Mouse (Mus musculus) MEL (cell line): Measurements from ENCODE around the gene Pde4dip. TPM values are rescaled to one million over a fixed set of nuclear protein-coding genes. Genes with fewer than 3 reads are reported as not detected.

ENCODE experiments used
- DNase-seq: peaks from one replicate; pipeline ENCODE4 v3.0.0; 2011; ENCODE audit warnings: low read depth, low spot score
- H3K27ac ChIP-seq: 2 replicates; pipeline ENCODE4 v1.5.1; 2012; ENCODE audit warnings: low read depth, mild to moderate bottlenecking, control low read depth, low read length, moderate library complexity; ENCODE audit not compliant: control insufficient read depth
- H3K27me3 ChIP-seq, 2 experiments: fragments of 150-350 bp in 1 of 2; sonication (generic) in 1 of 2; 2 replicates each; pipeline ENCODE4 v1.6.1; 2012; ENCODE audit warnings: low read length in 2 of 2, mild to moderate bottlenecking in 2 of 2, improper control_type of control experiment in 1 of 2, moderate library complexity in 1 of 2; ENCODE audit not compliant: insufficient read depth in 2 of 2, control insufficient read depth in 1 of 2
- H3K36me3 ChIP-seq, 2 experiments: 2 replicates each; pipeline ENCODE4 v1.6.1; 2012 to 2014; ENCODE audit warnings: low read length in 2 of 2, improper control_type of control experiment in 1 of 2, inconsistent platforms in 1 of 2, mild to moderate bottlenecking in 1 of 2; ENCODE audit not compliant: insufficient read depth in 2 of 2, control insufficient read depth in 1 of 2
- H3K4me1 ChIP-seq, 2 experiments: fragments of 150-350 bp in 1 of 2; sonication (generic) in 1 of 2; 2 replicates each; pipeline ENCODE4 v1.6.1; 2012; ENCODE audit warnings: low read length in 2 of 2, improper control_type of control experiment in 1 of 2, mild to moderate bottlenecking in 1 of 2; ENCODE audit not compliant: insufficient read depth in 2 of 2, control insufficient read depth in 1 of 2
- H3K4me3 ChIP-seq, 2 experiments: fragments of 150-350 bp in 1 of 2; sonication (generic) in 1 of 2; 2 replicates each; pipeline ENCODE4 v1.5.1; 2012; ENCODE audit warnings: low read depth in 2 of 2, low read length in 2 of 2, mild to moderate bottlenecking in 2 of 2, moderate library complexity in 2 of 2, control low read depth in 1 of 2, improper control_type of control experiment in 1 of 2; ENCODE audit not compliant: control insufficient read depth in 1 of 2, insufficient read depth in 1 of 2
- H3K79me2 ChIP-seq: 2 replicates; pipeline ENCODE4 v1.6.1; 2012; ENCODE audit warnings: mild to moderate bottlenecking, low read length, moderate library complexity; ENCODE audit not compliant: control insufficient read depth, poor library complexity, insufficient read depth
- H3K9ac ChIP-seq: 2 replicates; pipeline ENCODE4 v1.6.1; 2012; ENCODE audit warnings: low read depth, mild to moderate bottlenecking, control low read depth, low read length, moderate library complexity; ENCODE audit not compliant: control insufficient read depth, poor library complexity, severe bottlenecking
- H3K9me3 ChIP-seq: fragments of 150-350 bp; sonication (generic); replicated peaks from 2 replicates; pipeline ENCODE4 v1.6.1; 2012; ENCODE audit warnings: mild to moderate bottlenecking, low read length, improper control_type of control experiment, moderate library complexity; ENCODE audit not compliant: insufficient read depth
- CHD1 ChIP-seq: IDR thresholded peaks from 2 replicates; pipeline ENCODE4 v1.6.1; 2012; ENCODE audit warnings: low read depth, mild to moderate bottlenecking, inconsistent platforms, low read length, improper control_type of control experiment
- CHD2 ChIP-seq: IDR thresholded peaks from 2 replicates; pipeline ENCODE4 v1.6.1; 2011; ENCODE audit warnings: low read length, improper control_type of control experiment
- E2F4 ChIP-seq: IDR thresholded peaks from 2 replicates; pipeline ENCODE4 v1.6.1; 2011; ENCODE audit warnings: low read depth, low read length, improper control_type of control experiment, borderline replicate concordance
- EP300 ChIP-seq, 2 experiments: IDR thresholded peaks; 2 replicates each; pipeline ENCODE4 v1.6.1; 2011; ENCODE audit warnings: improper control_type of control experiment in 2 of 2, low read length in 2 of 2, low read depth in 1 of 2, mild to moderate bottlenecking in 1 of 2
- ETS1 ChIP-seq: IDR thresholded peaks from 2 replicates; pipeline ENCODE4 v1.6.1; 2012; ENCODE audit warnings: low read depth, mild to moderate bottlenecking, inconsistent platforms, low read length, improper control_type of control experiment, moderate library complexity
- GABPA ChIP-seq: IDR thresholded peaks from 2 replicates; pipeline ENCODE4 v1.6.1; 2012; ENCODE audit warnings: low read depth, mild to moderate bottlenecking, inconsistent platforms, low read length, improper control_type of control experiment, moderate library complexity
- GATA1 ChIP-seq: IDR thresholded peaks from 2 replicates; pipeline ENCODE4 v1.6.1; 2011; ENCODE audit warnings: low read depth, low read length, improper control_type of control experiment
- HCFC1 ChIP-seq: IDR thresholded peaks from 2 replicates; pipeline ENCODE4 v1.6.1; 2012; ENCODE audit warnings: low read depth, mild to moderate bottlenecking, inconsistent platforms, low read length, improper control_type of control experiment, moderate library complexity
- KAT2A ChIP-seq: conservative IDR thresholded peaks from 2 replicates; pipeline ENCODE4 v1.6.1; 2012; ENCODE audit warnings: low read depth, low read length, improper control_type of control experiment, inconsistent platforms
- MAX ChIP-seq: IDR thresholded peaks from 2 replicates; pipeline ENCODE4 v1.6.1; 2011; ENCODE audit warnings: low read length, improper control_type of control experiment
- MAZ ChIP-seq: IDR thresholded peaks from 2 replicates; pipeline ENCODE4 v1.6.1; 2012; ENCODE audit warnings: low read depth, mild to moderate bottlenecking, inconsistent platforms, low read length, improper control_type of control experiment
- MXI1 ChIP-seq: IDR thresholded peaks from 2 replicates; pipeline ENCODE4 v1.6.1; 2011; ENCODE audit warnings: mild to moderate bottlenecking, low read depth, low read length, improper control_type of control experiment
- MYB ChIP-seq: IDR thresholded peaks from 2 replicates; pipeline ENCODE4 v1.6.1; 2011; ENCODE audit warnings: mild to moderate bottlenecking, low read depth, low read length, improper control_type of control experiment
- MYC ChIP-seq: IDR thresholded peaks from 2 replicates; pipeline ENCODE4 v1.6.1; 2011; ENCODE audit warnings: low read depth, mild to moderate bottlenecking, low read length, improper control_type of control experiment, moderate library complexity
- NELFE ChIP-seq: IDR thresholded peaks from 2 replicates; pipeline ENCODE4 v1.6.1; 2011; ENCODE audit warnings: low read depth, low read length, improper control_type of control experiment
- NRF1 ChIP-seq: IDR thresholded peaks from 2 replicates; pipeline ENCODE4 v1.6.1; 2014; ENCODE audit warnings: low read depth, mild to moderate bottlenecking, inconsistent platforms, low read length, improper control_type of control experiment, moderate library complexity; ENCODE audit not compliant: poor library complexity, insufficient read depth, severe bottlenecking
- POLR2A ChIP-seq, 2 experiments: IDR thresholded peaks; 2 replicates each; pipeline ENCODE4 v1.6.1; 2011 to 2012; ENCODE audit warnings: low read length in 2 of 2, mild to moderate bottlenecking in 2 of 2, control low read depth in 1 of 2, improper control_type of control experiment in 1 of 2, low read depth in 1 of 2, moderate library complexity in 1 of 2; ENCODE audit not compliant: control insufficient read depth in 1 of 2, insufficient read depth in 1 of 2, poor library complexity in 1 of 2
- POLR2AphosphoS2 ChIP-seq: IDR thresholded peaks from 2 replicates; pipeline ENCODE4 v1.6.1; 2011; ENCODE audit warnings: low read length, improper control_type of control experiment
- POLR2AphosphoS5 ChIP-seq: IDR thresholded peaks from 2 replicates; pipeline ENCODE4 v1.6.1; 2012; ENCODE audit warnings: low read depth, borderline replicate concordance, mild to moderate bottlenecking, inconsistent platforms, low read length, moderate library complexity, mixed read lengths
- RAD21 ChIP-seq: IDR thresholded peaks from 2 replicates; pipeline ENCODE4 v1.6.1; 2011; ENCODE audit warnings: mild to moderate bottlenecking, low read depth, low read length, improper control_type of control experiment
- SIN3A ChIP-seq: IDR thresholded peaks from 2 replicates; pipeline ENCODE4 v1.6.1; 2012; ENCODE audit warnings: low read length, improper control_type of control experiment, inconsistent platforms
- SMC3 ChIP-seq: IDR thresholded peaks from 2 replicates; pipeline ENCODE4 v1.6.1; 2011; ENCODE audit warnings: low read depth, low read length, improper control_type of control experiment
- TAL1 ChIP-seq: IDR thresholded peaks from 2 replicates; pipeline ENCODE4 v1.6.1; 2012; ENCODE audit warnings: mild to moderate bottlenecking, inconsistent platforms, low read length, moderate library complexity, mixed read lengths
- TBP ChIP-seq: IDR thresholded peaks from 2 replicates; pipeline ENCODE4 v1.8.0; 2011; ENCODE audit warnings: low read depth, low read length, improper control_type of control experiment
- UBTF ChIP-seq: IDR thresholded peaks from 2 replicates; pipeline ENCODE4 v1.6.1; 2012; ENCODE audit warnings: low read depth, mild to moderate bottlenecking, inconsistent platforms, low read length, improper control_type of control experiment, moderate library complexity, borderline replicate concordance; ENCODE audit not compliant: insufficient read depth
- USF2 ChIP-seq, 2 experiments: IDR thresholded peaks; 2 replicates each; pipeline ENCODE4 v1.6.1; 2011 to 2012; ENCODE audit warnings: improper control_type of control experiment in 2 of 2, low read length in 2 of 2, borderline replicate concordance in 1 of 2, inconsistent platforms in 1 of 2, low read depth in 1 of 2, mild to moderate bottlenecking in 1 of 2; ENCODE audit not compliant: insufficient read depth in 1 of 2
- ZMIZ1 ChIP-seq: IDR thresholded peaks from 2 replicates; pipeline ENCODE4 v1.6.1; 2012; ENCODE audit warnings: low read depth, mild to moderate bottlenecking, inconsistent platforms, low read length, improper control_type of control experiment, moderate library complexity
- polyA plus RNA-seq, 2 experiments: library from polyadenylated mRNA; stranded (reverse) in 1 of 2; unstranded in 1 of 2; fragments of >175 nt in 1 of 2; fragments of >200 nt in 1 of 2; gene quantifications; 2 replicates each; pipeline versions ENCODE4 v1.2.1 to v1.2.4; 2012; ENCODE audit warnings: low replicate concordance in 2 of 2, low read depth in 1 of 2; ENCODE audit not compliant: insufficient read length in 2 of 2, insufficient read depth in 1 of 2, missing spikeins in 1 of 2
- total RNA-seq: library from RNA; depleted of rRNA; stranded (reverse); fragments of 300-350 nt; gene quantifications from 2 replicates; pipeline ENCODE4 v1.2.3, GENCODE M21; 2012

Gene Pde4dip
- total and polyA plus RNA-seq, 3 experiments, result 47.6 to 52.4 TPM; not detected in 1

GRCm38 (mm10) chr3:97851803-97852202 is 36.7 kb downstream of the Pde4dip start:
- no peak for TF ChIP-seq UBTF
- no peak for TF ChIP-seq MAZ
- TF ChIP-seq GABPA, result no peak
- TF ChIP-seq ZMIZ1, result no peak
- TF ChIP-seq MYB, result no peak
- no peak for TF ChIP-seq CHD1
- TF ChIP-seq GATA1, result no peak
- no peak for TF ChIP-seq POLR2AphosphoS5
- TF ChIP-seq POLR2AphosphoS2, result no peak
- TF ChIP-seq NRF1, result no peak
- no peak for TF ChIP-seq MAX
- TF ChIP-seq ETS1, result no peak
- TF ChIP-seq HCFC1, result no peak
- TF ChIP-seq MYC, result no peak
- no peaks in the 10 kb centered on the region for H3K4me1 ChIP-seq
- H3K9me3 ChIP-seq, result no peaks in the 10 kb centered on the region
- no peak overlapping the region for H3K9ac ChIP-seq
- 0 out of 4 replicates have a peak, but pooled peaks cover 0 to 3% of the 10 kb centered on the region in 2 experiments for H3K27me3 ChIP-seq
- no peak overlapping the region for H3K4me3 ChIP-seq
- DNase-seq, result no peak
- no peaks in the 10 kb centered on the region; a peak in 1 of 4 replicates for H3K36me3 ChIP-seq
- H3K79me2 ChIP-seq, result no peaks in the 10 kb centered on the region
- no peak overlapping the region for H3K27ac ChIP-seq

GRCm38 (mm10) chr3:97847626-97848025 is 40.9 kb downstream of the Pde4dip start:
- no peak for TF ChIP-seq MAX
- TF ChIP-seq POLR2A (IDR thresholded peaks at IDR 0.05; ENCODE audit: control insufficient read depth in 1 of 2, insufficient read depth in 1 of 2, low read depth in 1 of 2, low read length in 2 of 2, poor library complexity in 1 of 2), result no peak
- no peak for TF ChIP-seq ETS1
- TF ChIP-seq, all 39 proteins: peak for 0
- no peak for DNase-seq

GRCm38 (mm10) chr3:97846448-97846847 is 42.1 kb downstream of the Pde4dip start:
- Histone ChIP-seq H3K27ac (no peak overlapping the region), H3K27me3 (peaks cover 0 to 1% of the 10 kb centered on the region in 2 experiments; a peak in 1 of 4 replicates), H3K4me3 (no peak overlapping the region), H3K9me3 (no peaks in the 10 kb centered on the region), H3K9ac (no peak overlapping the region), H3K4me1 (no peaks in the 10 kb centered on the region), H3K36me3 (no peaks in the 10 kb centered on the region), H3K79me2 (no peaks in the 10 kb centered on the region)
- no peak for DNase-seq
- TF ChIP-seq GATA1, result no peak
- no peak for TF ChIP-seq MYC
- TF ChIP-seq TBP, result no peak
- TF ChIP-seq E2F4, result no peak
- no peak for TF ChIP-seq RAD21
- TF ChIP-seq SMC3, result no peak
- TF ChIP-seq SIN3A, result no peak
- TF ChIP-seq MXI1, result no peak
- TF ChIP-seq UBTF, result no peak
- TF ChIP-seq CHD2, result no peak
- TF ChIP-seq TAL1, result no peak
- no peak for TF ChIP-seq CHD1
- TF ChIP-seq EP300 (IDR thresholded peaks at IDR 0.05; ENCODE audit: low read depth in 1 of 2, low read length in 2 of 2), result no peak
- no peak for TF ChIP-seq USF2 (IDR thresholded peaks at IDR 0.05; ENCODE audit: borderline replicate concordance in 1 of 2, insufficient read depth in 1 of 2, low read depth in 1 of 2, low read length in 2 of 2)
- TF ChIP-seq NELFE, result no peak
- no peak for TF ChIP-seq MYB
- no peak for TF ChIP-seq KAT2A

More at GRCm38 (mm10) chr3:97847626-97848025, 40.9 kb downstream of the Pde4dip start:
- Histone ChIP-seq H3K27me3 (peaks cover 0 to 1% of the 10 kb centered on the region in 2 experiments; a peak in 1 of 4 replicates), H3K9ac (no peak overlapping the region), H3K9me3 (no peaks in the 10 kb centered on the region), H3K27ac (no peak overlapping the region), H3K4me3 (no peak overlapping the region), H3K36me3 (no peaks in the 10 kb centered on the region; a peak in 1 of 4 replicates), H3K79me2 (no peaks in the 10 kb centered on the region), H3K4me1 (no peaks in the 10 kb centered on the region)
